Mouse (Mus musculus) naive thymus-derived CD4-positive, alpha-beta T cell, adult 2 months (primary cell): ENCODE measurements around the gene Fgd3.

ENCODE experiments used
- DNase-seq: peaks from one replicate; pipeline ENCODE4 v3.0.0-alpha.2; 2011; ENCODE audit warnings: low read depth

The Fgd3 gene

GRCm38 (mm10) chr13:49215128-49215503 lies 105.0 kb downstream of the Fgd3 start:
- DNase-seq: no peak

GRCm38 (mm10) chr13:49214454-49214853 lies 105.7 kb downstream of the Fgd3 start:
- DNase-seq: no peak

GRCm38 (mm10) chr13:49213531-49213932 lies 106.6 kb downstream of the Fgd3 start:
- peak; percentile 53 for DNase-seq

- DNase-seq: no peak
Measured at GRCm38 (mm10) chr13:49212711-49213500, 107.2 kb downstream of the Fgd3 start.
